Mouse (Mus musculus) liver, embryonic 14.5 days (tissue): ENCODE measurements around the gene Lingo2. TPM values are rescaled to one million over a fixed set of nuclear protein-coding genes. Genes with fewer than 3 reads are reported as not detected.

Experiments
- ATAC-seq: fragments of 200-750 bp; cut with Nextera tagmentation; 2 replicates; pipeline ENCODE4 v1.8.0; 2017; ENCODE audit warnings: moderate number of reproducible peaks, mild to moderate bottlenecking, moderate library complexity; ENCODE audit not compliant: insufficient read depth
- DNase-seq, 3 experiments: peaks; one replicate each; pipeline ENCODE4 v3.0.0-alpha.2; 2012 to 2013; ENCODE audit warnings: low read depth in 3 of 3, low spot score in 3 of 3
- H3K27ac ChIP-seq: fragments of 300-500 bp; sonication (generic); 2 replicates; pipeline ENCODE4 v1.5.1; 2014; ENCODE audit warnings: moderate library complexity, mild to moderate bottlenecking, control low read depth, inconsistent platforms
- H3K27me3 ChIP-seq: fragments of 300-500 bp; sonication (generic); 2 replicates; pipeline ENCODE4 v1.6.1; 2014; ENCODE audit warnings: mild to moderate bottlenecking, low read length, moderate library complexity; ENCODE audit not compliant: control insufficient read depth, insufficient read depth
- H3K36me3 ChIP-seq: fragments of 300-500 bp; sonication (generic); replicated peaks from 2 replicates; pipeline ENCODE4 v1.6.1; 2014; ENCODE audit warnings: low read depth; ENCODE audit not compliant: control insufficient read depth, insufficient read depth
- H3K4me1 ChIP-seq, 2 experiments: fragments of 200-500 bp in 1 of 2; fragments of 300-500 bp in 1 of 2; sonication (generic) in 1 of 2; replicated peaks; 2 replicates each; pipeline ENCODE4 v1.6.1; 2012 to 2014; ENCODE audit warnings: antibody characterized with exemption in 1 of 2, inconsistent platforms in 1 of 2, low read length in 1 of 2; ENCODE audit not compliant: control insufficient read depth in 2 of 2, insufficient read depth in 2 of 2
- H3K4me2 ChIP-seq: fragments of 300-500 bp; sonication (generic); 2 replicates; pipeline ENCODE4 v1.6.1; 2014; ENCODE audit warnings: low read depth, mild to moderate bottlenecking, control low read depth, moderate library complexity
- H3K4me3 ChIP-seq, 2 experiments: fragments of 200-500 bp in 1 of 2; fragments of 300-500 bp in 1 of 2; sonication (generic) in 1 of 2; 2 replicates each; pipeline ENCODE4 v1.5.1; 2012 to 2014; ENCODE audit warnings: low read depth in 2 of 2, low read length in 2 of 2, mild to moderate bottlenecking in 2 of 2, control low read depth in 1 of 2, inconsistent platforms in 1 of 2, moderate library complexity in 1 of 2; ENCODE audit not compliant: insufficient read depth in 1 of 2
- H3K9ac ChIP-seq: fragments of 300-500 bp; sonication (generic); replicated peaks from 2 replicates; pipeline ENCODE4 v1.6.1; 2014; ENCODE audit warnings: mild to moderate bottlenecking, control low read depth, moderate library complexity
- H3K9me3 ChIP-seq: fragments of 300-500 bp; sonication (generic); 2 replicates; pipeline ENCODE4 v1.6.1; 2016; ENCODE audit warnings: low read length, mixed read lengths; ENCODE audit not compliant: control insufficient read depth
- CTCF ChIP-seq: IDR thresholded peaks from 2 replicates; pipeline ENCODE4 v1.5.1; 2016; ENCODE audit warnings: antibody characterized with exemption, low read depth, control low read depth
- EP300 ChIP-seq: IDR thresholded peaks from 2 replicates; pipeline ENCODE4 v1.6.1; 2016; ENCODE audit warnings: antibody characterized with exemption, low read depth
- WGBS: fragments of 180-500 bp; shearing (Covaris S2); extraction: QIAGEN DNeasy Blood & Tissue Kit; methylation state at CpG from one replicate; pipeline ENCODE4 v1.1.7; 2014; ENCODE audit not compliant: insufficient replicate concordance; 5-methylcytosine and 5-hydroxymethylcytosine counted together
- polyA plus RNA-seq, 2 experiments: library from polyadenylated mRNA; depleted of rRNA in 1 of 2; stranded (reverse) in 1 of 2; unstranded in 1 of 2; fragments of >200 nt; fragmentation: Nextera tagmentation in 1 of 2; extraction: Ambion mirVana in 1 of 2; gene quantifications; 2 replicates each; pipeline versions ENCODE4 v1.2.1 to v1.2.3; 2012 to 2014

Gene Lingo2
- polyA plus RNA-seq, 2 experiments: 0.01 TPM; not detected in 1

GRCm38 (mm10) chr4:35724774-35725173 lies 1226.8 kb downstream of the Lingo2 start:
- no peak overlapping the region for H3K27ac ChIP-seq
- no peak for TF ChIP-seq EP300
- no peak for TF ChIP-seq CTCF
- no peak overlapping the region for H3K4me3 ChIP-seq
- 23% methylated on average over 1 of the region's 1 CpGs for WGBS
- no peaks in the 10 kb centered on the region for H3K36me3 ChIP-seq
- H3K4me2 ChIP-seq: no peak overlapping the region
- no peaks in the 10 kb centered on the region for H3K27me3 ChIP-seq
- no peak overlapping the region for H3K9ac ChIP-seq
- H3K9me3 ChIP-seq: no peaks in the 10 kb centered on the region
- no peak for DNase-seq
- ATAC-seq: no peak
- H3K4me1 ChIP-seq: no peaks in the 10 kb centered on the region

- TF ChIP-seq CTCF: no peak
- no peak for TF ChIP-seq EP300
- no peak for DNase-seq
- WGBS: 32% methylated on average over 2 of the region's 2 CpGs
These were observed 1247.4 kb downstream of the Lingo2 start for GRCm38 (mm10) chr4:35704126-35704525.

GRCm38 (mm10) chr4:35702661-35703060 lies 1248.9 kb downstream of the Lingo2 start:
- Histone ChIP-seq H3K4me2 (no peak overlapping the region), H3K27me3 (no peaks in the 10 kb centered on the region), H3K27ac (no peak overlapping the region), H3K9me3 (no peaks in the 10 kb centered on the region), H3K9ac (no peak overlapping the region), H3K4me3 (no peak overlapping the region), H3K4me1 (no peaks in the 10 kb centered on the region), H3K36me3 (no peaks in the 10 kb centered on the region)
- TF ChIP-seq CTCF: no peak
- no peak for TF ChIP-seq EP300
- WGBS: 72% methylated on average over 1 of the region's 1 CpGs
- DNase-seq (no peak), ATAC-seq (no peak)

More at GRCm38 (mm10) chr4:35704126-35704525, 1247.4 kb downstream of the Lingo2 start:
- Histone ChIP-seq H3K9ac (no peak overlapping the region), H3K27ac (no peak overlapping the region), H3K36me3 (no peaks in the 10 kb centered on the region), H3K9me3 (no peaks in the 10 kb centered on the region), H3K4me1 (no peaks in the 10 kb centered on the region), H3K4me3 (no peak overlapping the region), H3K27me3 (no peaks in the 10 kb centered on the region), H3K4me2 (no peak overlapping the region)
- ATAC-seq: no peak

GRCm38 (mm10) chr4:35695137-35695522 lies 1256.4 kb downstream of the Lingo2 start:
- ATAC-seq (no peak), DNase-seq (no peak)
- WGBS: 51% methylated on average over 2 of the region's 2 CpGs
- TF ChIP-seq EP300 (no peak), CTCF (no peak)
- H3K9ac ChIP-seq: no peak overlapping the region
- H3K27ac ChIP-seq: no peak overlapping the region
- H3K4me3 ChIP-seq: no peak overlapping the region
- H3K27me3 ChIP-seq: no peaks in the 10 kb centered on the region
- no peaks in the 10 kb centered on the region for H3K4me1 ChIP-seq
- no peak overlapping the region for H3K4me2 ChIP-seq
- H3K9me3 ChIP-seq: no peaks in the 10 kb centered on the region
- H3K36me3 ChIP-seq: no peaks in the 10 kb centered on the region

GRCm38 (mm10) chr4:35694360-35695136 lies 1257.0 kb downstream of the Lingo2 start:
- no peak for DNase-seq
- Histone ChIP-seq H3K36me3 (no peaks in the 10 kb centered on the region), H3K27ac (no peak overlapping the region), H3K9ac (no peak overlapping the region), H3K9me3 (no peaks in the 10 kb centered on the region), H3K4me2 (no peak overlapping the region), H3K4me1 (no peaks in the 10 kb centered on the region), H3K27me3 (no peaks in the 10 kb centered on the region), H3K4me3 (no peak overlapping the region)
- no peak for ATAC-seq
- 57% methylated on average over 4 of the region's 4 CpGs for WGBS
- TF ChIP-seq CTCF: no peak
- no peak for TF ChIP-seq EP300
